Mouse (Mus musculus) intestine, embryonic 14.5 days (tissue): ENCODE results near the gene Gpr180. TPM values are rescaled to one million over a fixed set of nuclear protein-coding genes. Genes with fewer than 3 reads are reported as not detected.

Experiments
- ATAC-seq: fragments of 200-750 bp; cut with Nextera tagmentation; replicated peaks from 2 replicates; pipeline ENCODE4 v1.8.0; 2017; ENCODE audit warnings: low read depth, moderate number of reproducible peaks, moderate TSS enrichment, moderate library complexity; ENCODE audit not compliant: low FRiP score, low TSS enrichment
- DNase-seq: peaks from one replicate; pipeline ENCODE4 v3.0.0-alpha.2; 2018; ENCODE audit warnings: low spot score
- H3K27ac ChIP-seq: fragments of 300-500 bp; sonication (generic); 2 replicates; pipeline ENCODE4 v1.5.1; 2014; ENCODE audit warnings: low read depth, mild to moderate bottlenecking, control low read depth
- H3K27me3 ChIP-seq: fragments of 300-500 bp; sonication (generic); replicated peaks from 2 replicates; pipeline ENCODE4 v1.6.1; 2014; ENCODE audit warnings: low read length, control low read depth; ENCODE audit not compliant: control insufficient read depth, insufficient read depth
- H3K36me3 ChIP-seq: fragments of 300-500 bp; sonication (generic); 2 replicates; pipeline ENCODE4 v1.6.1; 2014; ENCODE audit warnings: low read length, control low read depth; ENCODE audit not compliant: control insufficient read depth, insufficient read depth
- H3K4me1 ChIP-seq: fragments of 300-500 bp; sonication (generic); replicated peaks from 2 replicates; pipeline ENCODE4 v1.6.1; 2014; ENCODE audit warnings: low read length, control low read depth, mixed read lengths; ENCODE audit not compliant: control insufficient read depth, insufficient read depth
- H3K4me2 ChIP-seq: fragments of 300-500 bp; sonication (generic); 2 replicates; pipeline ENCODE4 v1.6.1; 2014; ENCODE audit warnings: low read length
- H3K4me3 ChIP-seq: fragments of 300-500 bp; sonication (generic); 2 replicates; pipeline ENCODE4 v1.5.1; 2014; ENCODE audit warnings: low read depth, low read length, control low read depth, mixed read lengths
- H3K9ac ChIP-seq: fragments of 300-500 bp; sonication (generic); 2 replicates; pipeline ENCODE4 v1.6.1; 2014; ENCODE audit warnings: mild to moderate bottlenecking, low read length
- H3K9me3 ChIP-seq: fragments of 300-500 bp; sonication (generic); 2 replicates; pipeline ENCODE4 v1.6.1; 2016; ENCODE audit warnings: low read length, control low read depth; ENCODE audit not compliant: control insufficient read depth
- WGBS: fragments of 180-500 bp; shearing (Covaris S2); extraction: QIAGEN DNeasy Blood & Tissue Kit; methylation state at CpG from one replicate; pipeline ENCODE4 v1.1.7; 2014; 5-methylcytosine and 5-hydroxymethylcytosine counted together
- polyA plus RNA-seq: library from polyadenylated mRNA; unstranded; fragments of >200 nt; fragmentation: Nextera tagmentation; extraction: Ambion mirVana; gene quantifications from 2 replicates; pipeline ENCODE4 v1.2.1, GENCODE M21; 2014

Gpr180 gene
- polyA plus RNA-seq, 1 experiment from 2014 or later, result 54.4 TPM

DNA sequence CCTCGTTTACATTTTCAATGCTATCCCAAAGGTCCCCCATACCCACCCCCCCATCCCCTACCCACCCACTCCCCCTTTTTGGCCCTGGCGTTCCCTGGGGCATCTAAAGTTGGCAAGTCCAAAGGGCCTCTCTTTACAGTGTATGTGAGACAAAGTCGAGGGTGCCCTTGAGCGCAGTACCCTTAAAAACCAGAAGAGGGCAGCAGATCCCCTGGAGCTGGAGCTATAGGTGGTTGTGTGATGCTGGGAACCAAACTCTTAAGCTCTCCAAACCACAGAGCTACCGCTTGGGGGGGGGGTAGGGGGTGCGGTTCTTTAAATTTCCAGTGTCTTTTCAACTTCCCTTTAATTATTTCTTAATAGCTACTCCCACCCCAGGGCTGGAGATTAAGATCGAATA lies 66.1 kb downstream of the Gpr180 start:
- H3K4me2 ChIP-seq, result no peak overlapping the region
- H3K27ac ChIP-seq, result no peak overlapping the region
- H3K4me1 ChIP-seq, result no peaks in the 10 kb centered on the region
- H3K36me3 ChIP-seq, result no peaks in the 10 kb centered on the region
- ATAC-seq (no peak), DNase-seq (no peak)
- no peaks in the 10 kb centered on the region for H3K27me3 ChIP-seq
- no peak overlapping the region for H3K9ac ChIP-seq
- no peak overlapping the region for H3K4me3 ChIP-seq
- WGBS, result 81% methylated on average over 7 of the region's 7 CpGs
- no peaks in the 10 kb centered on the region for H3K9me3 ChIP-seq

- no peak for DNase-seq
- Histone ChIP-seq H3K27ac (no peak overlapping the region), H3K27me3 (no peaks in the 10 kb centered on the region), H3K36me3 (no peaks in the 10 kb centered on the region), H3K4me1 (no peaks in the 10 kb centered on the region), H3K4me2 (no peak overlapping the region), H3K4me3 (no peak overlapping the region), H3K9ac (no peak overlapping the region), H3K9me3 (no peaks in the 10 kb centered on the region)
- ATAC-seq, result no peak
- WGBS, result 81% methylated on average over 3 of the region's 3 CpGs
These were observed 70.4 kb downstream of the Gpr180 start for GRCm38 (mm10) chr14:118207347-118207746.

- Histone ChIP-seq H3K9ac (no peak overlapping the region), H3K36me3 (no peaks in the 10 kb centered on the region), H3K4me2 (no peak overlapping the region), H3K27ac (no peak overlapping the region), H3K4me3 (no peak overlapping the region), H3K9me3 (no peaks in the 10 kb centered on the region), H3K4me1 (no peaks in the 10 kb centered on the region), H3K27me3 (no peaks in the 10 kb centered on the region)
- no peak for ATAC-seq
- DNase-seq, result no peak
- WGBS, result 23% methylated on average over 5 of the region's 5 CpGs
These were observed 72.7 kb downstream of the Gpr180 start for GRCm38 (mm10) chr14:118209642-118210041.

DNA sequence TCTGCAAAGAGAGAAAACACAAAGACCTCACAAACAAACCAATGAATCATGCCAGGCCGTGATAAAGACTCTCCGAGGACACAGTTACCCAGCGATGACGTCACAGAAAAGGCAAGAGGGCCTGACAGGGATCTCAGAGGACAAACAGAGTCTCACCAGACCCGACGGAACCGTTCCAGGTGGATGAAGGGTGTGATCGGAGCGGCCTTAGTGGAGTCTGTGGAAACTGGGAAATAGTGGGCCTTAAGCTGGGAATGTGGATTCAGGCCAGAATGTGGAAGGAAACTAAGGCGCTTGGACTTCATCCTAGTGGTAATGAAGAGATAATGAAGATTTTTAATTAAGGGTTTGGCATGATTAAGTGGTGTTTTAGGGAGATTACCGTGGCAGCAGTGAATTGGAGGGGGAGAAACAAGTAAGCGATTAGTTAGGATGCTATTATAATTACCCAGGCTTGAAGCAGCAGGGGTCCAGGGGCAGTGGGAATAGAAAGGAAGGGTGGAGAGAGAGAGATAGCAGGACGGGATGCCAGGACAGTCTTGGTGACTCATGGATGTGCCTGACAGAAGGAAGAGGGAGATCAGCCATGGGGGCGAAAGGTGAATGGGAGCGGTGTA lies 75.3 kb downstream of the Gpr180 start:
- H3K9me3 ChIP-seq, result no peaks in the 10 kb centered on the region
- no peak overlapping the region for H3K27ac ChIP-seq
- ATAC-seq (no peak), DNase-seq (no peak)
- H3K4me2 ChIP-seq, result no peak overlapping the region
- no peaks in the 10 kb centered on the region for H3K36me3 ChIP-seq
- H3K4me3 ChIP-seq, result no peak overlapping the region
- H3K4me1 ChIP-seq, result no peaks in the 10 kb centered on the region
- whole genome bisulfite sequencing, result 78% methylated on average over 15 of the region's 15 CpGs
- no peaks in the 10 kb centered on the region for H3K27me3 ChIP-seq
- no peak overlapping the region for H3K9ac ChIP-seq

Other genes with a start within 250 kb of the Gpr180 start
- 1.1 and 1.4 TPM in 2 replicates for gene Dct, start 84.9 kb upstream of the Gpr180 start, polyA plus RNA-seq
- 32.9 and 34.3 TPM in 2 replicates for gene Tgds, start 4.4 kb upstream of the Gpr180 start, polyA plus RNA-seq
- not detected in 2 replicates for gene Sox21, start 99.9 kb downstream of the Gpr180 start, polyA plus RNA-seq
- gene Gm9376, start 129.8 kb downstream of the Gpr180 start, polyA plus RNA-seq, result not detected in 2 replicates